Mouse (Mus musculus) thymus, postnatal 10 days (tissue): Measurements from ENCODE around the gene Atl1.
A peak's percentile ranks its signal among the peaks of the same experiment; 100 is the strongest.

Experiments
- DNase-seq, 2 experiments: peaks; one replicate each; pipeline ENCODE4 v3.0.0; 2021; ENCODE audit warnings: low spot score in 2 of 2

The Atl1 gene

DNA sequence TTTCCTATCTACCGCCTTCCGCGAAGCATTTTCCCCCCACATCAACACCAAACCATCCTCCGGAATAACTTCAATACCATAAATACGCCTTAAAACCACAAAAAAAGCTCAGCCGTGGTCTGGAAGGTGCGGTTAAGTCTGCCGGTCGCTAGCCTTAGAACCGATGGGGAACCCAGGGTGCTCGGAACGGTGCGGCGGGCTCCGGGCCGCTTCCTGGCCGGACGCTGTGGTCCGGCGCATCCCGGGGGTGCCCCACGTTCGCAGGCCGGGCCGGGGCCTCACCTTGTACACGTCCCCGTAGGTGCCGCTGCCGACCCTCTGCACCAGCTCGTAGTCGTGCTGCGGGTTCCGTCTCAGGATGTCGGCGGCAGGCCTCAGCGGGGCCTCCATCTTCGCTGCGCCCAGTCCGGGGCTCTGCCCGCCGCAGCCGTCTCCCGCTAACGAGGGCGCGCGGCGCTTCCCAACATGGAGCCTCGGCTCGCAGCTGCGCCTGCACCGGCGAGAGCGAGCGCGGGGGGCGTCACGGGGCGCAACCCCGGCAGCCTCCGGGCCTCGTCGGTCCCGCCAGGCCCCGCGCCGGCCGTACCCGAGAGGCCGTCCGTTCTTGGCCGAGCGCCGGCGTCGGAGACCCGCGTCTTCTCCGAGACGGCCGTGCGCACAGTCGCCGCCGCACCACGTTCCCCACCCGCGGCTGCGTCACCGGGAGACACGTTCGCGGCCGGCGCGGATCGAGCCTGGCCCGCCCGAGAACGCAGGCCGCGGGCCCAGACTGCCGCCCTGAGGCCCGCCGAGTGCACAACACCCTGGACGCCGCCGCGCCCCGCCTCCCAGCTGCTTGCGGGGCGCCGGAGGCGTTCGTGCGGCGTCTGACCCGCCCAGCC is at the start of gene Atl1, which contains the start of gene Map4k5:
TSS of gene Atl1 (plus strand) at position 244 of the 881 bp plus-strand sequence.
TSS of gene Map4k5 (minus strand) at position 830 of the 881 bp plus-strand sequence.
- peak; percentile 68 to 81 for DNase-seq

GRCm38 (mm10) chr12:69843531-69844445 is 48.6 kb upstream of the Atl1 start:
- DNase-seq = no peak

- DNase-seq = no peak
These were observed 46.7 kb upstream of the Atl1 start for GRCm38 (mm10) chr12:69845722-69846121.

DNA sequence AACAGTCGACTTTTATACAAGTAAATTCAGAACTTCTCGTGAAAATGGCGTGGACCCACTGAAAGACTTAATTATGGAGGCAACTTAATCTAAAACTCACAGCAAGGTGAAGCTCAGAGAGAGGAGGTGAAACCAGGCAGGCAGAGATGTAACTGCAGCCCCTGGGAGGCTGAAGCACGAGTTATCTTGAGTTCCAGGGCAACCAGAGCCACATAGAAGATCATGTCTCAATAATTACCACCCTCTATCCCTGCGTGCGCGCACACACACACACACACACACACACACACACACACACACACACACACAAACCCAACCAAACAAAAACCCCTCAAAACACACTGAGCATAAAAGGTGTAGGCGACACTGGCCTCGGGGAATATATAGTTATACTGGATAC is 45.9 kb upstream of the Atl1 start:
- no peak for DNase-seq

DNA sequence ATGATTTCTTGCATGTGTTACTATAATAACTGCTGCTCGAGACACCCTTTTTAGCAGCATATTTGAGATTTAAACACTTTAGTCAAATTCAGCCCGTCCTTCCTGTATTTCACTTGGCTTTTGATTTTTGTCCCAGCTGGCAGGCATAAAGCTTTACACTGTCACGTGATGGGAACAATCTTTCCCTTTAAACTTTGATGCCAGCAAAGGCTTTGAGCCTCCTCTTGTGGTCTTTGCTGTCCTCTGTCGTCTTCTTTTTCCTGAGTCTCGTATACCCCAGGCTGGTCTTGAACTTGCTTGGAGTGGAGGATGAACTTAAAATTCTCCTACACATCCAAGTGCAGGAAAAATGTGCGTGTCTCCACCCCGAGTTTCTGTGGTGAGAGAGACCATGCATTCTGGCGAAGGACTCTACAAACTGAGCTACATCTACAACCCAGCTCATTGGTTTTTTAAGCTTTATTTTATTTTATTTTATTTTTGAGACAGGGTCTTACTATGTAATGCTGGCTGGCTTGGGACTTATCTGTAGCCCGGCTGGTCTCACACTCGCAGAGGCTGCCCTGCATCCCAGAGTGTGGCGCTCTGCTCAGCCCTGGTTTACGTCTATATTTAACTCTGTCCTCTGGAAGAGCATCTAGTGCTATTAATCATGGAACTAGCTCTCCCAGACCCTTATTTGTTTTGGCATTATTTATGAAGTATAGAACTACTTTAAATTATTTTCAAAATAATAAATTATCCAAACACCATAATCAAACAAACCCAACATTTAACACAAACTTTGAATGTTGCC is 44.1 kb upstream of the Atl1 start:
- DNase-seq = no peak

DNA sequence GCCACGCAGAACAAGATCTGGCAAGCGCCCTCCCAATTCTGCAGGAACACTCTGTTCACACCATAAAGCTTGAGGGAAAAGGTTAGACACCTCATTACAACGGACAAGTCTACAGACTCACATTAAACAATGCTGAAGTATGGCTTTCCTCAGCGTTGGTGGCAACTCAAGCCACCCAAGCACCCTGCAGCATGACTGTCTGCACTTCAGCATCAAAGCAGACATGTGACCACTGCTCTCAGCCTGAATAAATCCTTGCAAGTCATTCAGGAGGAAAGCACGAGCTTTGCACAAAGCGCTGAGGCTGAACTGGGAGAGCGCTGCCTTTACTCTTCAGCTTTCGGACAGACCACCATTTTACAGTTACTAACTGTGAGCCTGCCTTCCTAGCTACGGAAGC is 40.1 kb upstream of the Atl1 start:
- DNase-seq = no peak

- no peak for DNase-seq
These were observed 39.0 kb upstream of the Atl1 start for GRCm38 (mm10) chr12:69853387-69853786.

- DNase-seq = no peak
These were observed 38.5 kb upstream of the Atl1 start for GRCm38 (mm10) chr12:69853942-69854341.

GRCm38 (mm10) chr12:69855641-69856300 is 36.6 kb upstream of the Atl1 start:
- no peak for DNase-seq

DNA sequence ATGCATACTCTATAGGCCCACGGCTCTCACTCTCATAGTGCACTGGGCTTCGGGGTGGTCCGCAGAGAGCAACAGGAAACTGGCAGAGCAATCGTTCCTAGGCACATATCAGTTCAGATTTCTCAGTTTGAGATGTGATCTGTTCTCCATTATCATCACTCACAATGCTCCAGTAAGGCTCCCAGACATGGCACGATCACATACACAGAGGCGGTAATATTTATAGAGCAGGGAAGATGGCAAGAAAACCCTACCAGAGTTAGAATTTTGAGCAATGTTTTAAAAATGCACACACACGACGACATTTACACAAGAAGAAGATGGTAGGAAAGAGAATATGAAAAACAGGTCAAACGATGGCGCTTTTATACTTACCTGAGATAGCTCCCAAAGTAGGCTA is 36.0 kb upstream of the Atl1 start:
- no peak for DNase-seq

DNA sequence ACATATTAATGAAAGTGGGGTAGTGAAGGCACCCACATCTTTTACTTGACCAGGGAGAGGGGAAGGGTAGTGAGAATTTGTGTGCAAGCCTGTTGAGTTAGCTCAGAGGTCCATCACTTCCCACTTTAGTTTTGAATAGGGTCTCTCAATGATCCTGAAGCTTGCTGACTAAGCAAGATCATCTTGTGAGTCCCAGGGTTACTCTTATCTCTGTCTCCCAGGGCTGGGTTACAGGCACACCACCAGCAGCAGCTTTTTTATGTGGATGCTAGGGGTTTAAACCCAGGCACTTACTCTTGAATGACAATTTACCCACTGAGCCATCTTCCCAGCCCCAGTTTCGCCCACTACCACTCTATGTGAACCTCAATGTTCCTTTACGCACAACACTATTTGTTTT is 34.8 kb upstream of the Atl1 start:
- no peak for DNase-seq

DNA sequence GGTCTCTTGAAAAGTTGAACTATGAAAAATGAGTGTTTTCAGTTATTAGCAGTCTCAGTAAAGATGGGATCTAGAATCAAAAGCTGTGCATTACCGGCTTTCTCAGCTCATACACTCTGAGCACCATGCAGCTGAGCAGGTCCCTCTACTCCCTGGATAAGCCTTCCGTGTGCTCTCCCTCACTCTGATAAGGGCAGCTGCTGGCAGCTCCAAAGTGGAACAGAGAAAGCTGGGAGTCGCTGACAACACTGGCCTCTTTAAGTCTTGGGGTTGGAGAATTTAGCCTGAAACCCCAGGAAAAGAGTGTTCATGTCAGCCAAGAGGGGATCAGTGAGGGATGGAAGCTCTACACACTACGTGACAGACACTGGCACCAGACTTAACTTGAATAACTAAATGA is 33.6 kb upstream of the Atl1 start:
- DNase-seq = no peak

DNA sequence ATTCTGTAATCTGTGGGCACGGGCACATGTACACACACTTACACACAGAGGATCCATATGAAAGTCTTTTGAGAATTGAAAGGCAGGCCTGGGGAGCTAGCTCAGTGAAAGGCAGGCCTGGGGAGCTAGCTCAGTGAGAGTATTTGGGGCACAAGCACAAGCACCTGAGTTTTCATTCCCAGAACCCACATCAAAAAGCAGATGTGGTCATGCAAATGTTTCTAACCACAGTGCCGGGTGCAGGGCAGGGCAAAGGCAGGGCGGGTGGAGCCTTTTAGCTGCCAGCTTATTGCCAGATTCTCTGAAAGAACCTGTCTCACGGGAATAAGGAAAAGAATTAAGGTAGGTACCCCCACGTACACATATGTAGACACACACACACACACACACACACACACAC is 28.9 kb upstream of the Atl1 start:
- peak; percentile 70 to 73 for DNase-seq

DNA sequence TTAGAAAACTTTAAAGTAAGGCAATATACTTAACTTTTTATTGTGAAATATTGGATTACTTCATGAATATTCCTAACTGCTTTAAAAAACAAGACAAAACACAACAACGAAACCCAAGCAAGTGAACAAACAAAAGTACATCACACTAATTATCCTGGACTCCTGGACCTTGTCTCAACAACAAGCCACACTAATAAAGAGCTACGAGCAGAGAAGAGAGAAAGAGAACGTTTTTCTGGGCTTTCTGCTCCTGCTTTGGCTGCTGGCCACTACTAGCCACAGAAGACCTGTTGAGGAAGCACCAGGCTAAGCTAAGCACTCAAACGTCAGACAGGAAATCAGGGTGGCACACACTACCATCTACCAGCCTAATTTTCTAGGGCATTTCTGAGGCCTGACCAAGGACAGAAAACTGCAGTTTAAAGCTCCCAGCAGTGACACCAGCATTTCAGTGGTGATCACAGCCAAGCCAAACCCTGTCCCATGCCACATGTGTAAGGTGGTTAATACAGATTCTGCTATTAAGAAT is 28.2 kb upstream of the Atl1 start:
- no peak for DNase-seq

- DNase-seq = peak; percentile 38 to 50
These were observed 25.1 kb upstream of the Atl1 start for GRCm38 (mm10) chr12:69867338-69867737.

- no peak for DNase-seq
These were observed 20.8 kb upstream of the Atl1 start for GRCm38 (mm10) chr12:69871632-69872031.

DNA sequence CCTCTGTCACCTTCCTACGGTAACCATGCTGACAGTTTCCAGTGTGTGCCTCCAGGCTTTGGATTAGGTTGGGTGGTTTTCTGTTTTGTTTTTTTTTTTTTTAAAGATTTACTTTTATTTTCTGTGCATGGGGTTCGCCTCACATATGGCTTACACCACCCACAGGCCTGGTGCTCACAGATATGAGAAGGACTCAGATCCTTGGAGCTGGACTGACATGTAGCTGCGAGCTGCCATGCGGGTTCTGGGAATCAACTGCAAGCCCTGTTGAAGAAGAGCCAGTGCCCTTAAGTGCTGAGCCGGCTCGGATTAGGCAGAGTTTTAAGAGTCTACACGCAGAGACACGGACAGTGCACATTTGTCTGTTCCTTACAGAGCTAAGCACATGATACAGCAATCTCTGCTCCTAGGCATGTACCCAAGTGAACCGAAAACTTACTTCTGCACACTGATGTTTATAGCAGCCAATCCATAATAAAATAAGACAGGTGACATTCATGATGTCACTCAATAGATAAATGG is 14.5 kb upstream of the Atl1 start:
- DNase-seq = no peak

- no peak for DNase-seq
These were observed 13.2 kb upstream of the Atl1 start for GRCm38 (mm10) chr12:69879172-69879665.

- DNase-seq = no peak
These were observed 12.7 kb upstream of the Atl1 start for GRCm38 (mm10) chr12:69879739-69880138.

- DNase-seq = no peak
These were observed 11.1 kb upstream of the Atl1 start for GRCm38 (mm10) chr12:69881198-69881905.
